Mouse (Mus musculus) stomach, postnatal 0 days (tissue): ENCODE measurements around the gene Tmem88b.

Experiments used
- CTCF ChIP-seq: IDR thresholded peaks from 2 replicates; pipeline ENCODE4 v1.5.1; 2016; ENCODE audit warnings: antibody characterized with exemption, low read depth, mild to moderate bottlenecking, moderate library complexity
- EP300 ChIP-seq: optimal IDR thresholded peaks from 2 replicates; pipeline ENCODE3; 2016; ENCODE audit warnings: antibody characterized with exemption

GRCm38 (mm10) chr4:155812665-155813181 lies 27.0 kb upstream of the Tmem88b start:
- TF ChIP-seq CTCF (no peak), EP300 (no peak)
